Mouse (Mus musculus): ENCODE data around the gene Hcn3. TPM values are rescaled to one million over a fixed set of nuclear protein-coding genes. Genes with fewer than 3 reads are reported as not detected.
A peak's percentile ranks its signal among the peaks of the same experiment; 100 is the strongest.

The Hcn3 gene
- polyA plus RNA-seq, 1 experiment from 2014 or later = 0.77 TPM

DNA sequence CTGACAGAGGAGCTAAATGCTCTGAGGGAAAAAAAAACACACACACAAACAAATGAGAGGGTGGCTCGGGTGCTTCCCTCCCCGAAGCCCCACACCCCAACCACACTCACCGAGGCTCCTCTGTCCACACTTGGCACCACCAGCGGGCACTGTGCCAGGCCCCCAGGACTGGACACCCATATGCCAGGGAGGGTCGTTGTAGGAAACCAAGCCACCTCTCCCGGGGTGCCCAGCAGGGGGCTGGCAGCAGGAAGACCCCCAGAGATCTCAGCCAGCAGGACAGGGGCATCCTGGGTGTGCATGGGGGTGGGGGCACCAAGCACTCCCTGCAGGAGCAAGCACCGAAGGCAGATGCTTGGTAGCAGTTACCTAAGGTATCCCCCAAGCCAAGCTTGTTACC, 59.2 kb downstream of the Hcn3 start, which contains the start of gene Gm43738:
Gene Gm43738 (minus strand): TSS at position 289 of the 400 bp plus-strand sequence.
- H3K4me1 ChIP-seq = peaks cover 17% of the 10 kb centered on the region
- 55% methylated on average over 7 of the region's 7 CpGs for WGBS

More for the DNA sequence above, 59.2 kb downstream of the Hcn3 start, which contains the start of gene Gm43738:
- H3K9me3 ChIP-seq = no peaks in the 10 kb centered on the region
- peak within 1 kb of the TSS; percentile 73 for H3K4me3 ChIP-seq
- H3K27ac ChIP-seq = peak within 1 kb of the TSS; percentile 84
- H3K27me3 ChIP-seq (ENCODE audit: insufficient read depth, poor library complexity, severe bottlenecking) = no peaks in the 10 kb centered on the region
- peaks cover 45% of the 10 kb centered on the region for H3K36me3 ChIP-seq
- no peak for DNase-seq (ENCODE audit: low spot score)

Other genes with a start within 250 kb of the Hcn3 start
- 74.1 and 75.9 TPM in 2 replicates for gene Msto1, start 246.2 kb downstream of the Hcn3 start, polyA plus RNA-seq (2016; fragmentation: Nextera tagmentation; extraction: Ambion mirVana)
- 14.1 and 14.5 TPM in 2 replicates for gene Ash1l, start 209.6 kb downstream of the Hcn3 start, polyA plus RNA-seq (2016; fragmentation: Nextera tagmentation; extraction: Ambion mirVana)
- 148 and 158 TPM in 2 replicates for gene Dap3, start 209.0 kb downstream of the Hcn3 start, polyA plus RNA-seq (2016; fragmentation: Nextera tagmentation; extraction: Ambion mirVana)
- gene Rusc1, start 66.9 kb downstream of the Hcn3 start, polyA plus RNA-seq (2016; fragmentation: Nextera tagmentation; extraction: Ambion mirVana) = 10.1 and 11.6 TPM in 2 replicates
- gene Gm43738, start 59.1 kb downstream of the Hcn3 start, polyA plus RNA-seq (2016; fragmentation: Nextera tagmentation; extraction: Ambion mirVana) = not detected in 2 replicates
- 220 and 253 TPM in 2 replicates for gene Fdps, start 58.2 kb downstream of the Hcn3 start, polyA plus RNA-seq (2016; fragmentation: Nextera tagmentation; extraction: Ambion mirVana)
- gene Pklr, start 24.1 kb downstream of the Hcn3 start, polyA plus RNA-seq (2016; fragmentation: Nextera tagmentation; extraction: Ambion mirVana) = 12.4 and 14.7 TPM in 2 replicates
- gene Clk2, start 4.6 kb upstream of the Hcn3 start, polyA plus RNA-seq (2016; fragmentation: Nextera tagmentation; extraction: Ambion mirVana) = 18.4 and 32.2 TPM in 2 replicates
- gene Scamp3, start 17.3 kb upstream of the Hcn3 start, polyA plus RNA-seq (2016; fragmentation: Nextera tagmentation; extraction: Ambion mirVana) = 104 and 115 TPM in 2 replicates
- 16.4 and 21.0 TPM in 2 replicates for gene Fam189b, start 22.9 kb upstream of the Hcn3 start, polyA plus RNA-seq (2016; fragmentation: Nextera tagmentation; extraction: Ambion mirVana)
- gene Gba, start 42.7 kb upstream of the Hcn3 start, polyA plus RNA-seq (2016; fragmentation: Nextera tagmentation; extraction: Ambion mirVana) = 44.2 and 44.6 TPM in 2 replicates
- 18.1 and 20.0 TPM in 2 replicates for gene Thbs3, start 55.0 kb upstream of the Hcn3 start, polyA plus RNA-seq (2016; fragmentation: Nextera tagmentation; extraction: Ambion mirVana)
- 179 and 204 TPM in 2 replicates for gene Mtx1, start 66.9 kb upstream of the Hcn3 start, polyA plus RNA-seq (2016; fragmentation: Nextera tagmentation; extraction: Ambion mirVana)
- gene Muc1, start 68.9 kb upstream of the Hcn3 start, polyA plus RNA-seq (2016; fragmentation: Nextera tagmentation; extraction: Ambion mirVana) = 0.11 and 0.16 TPM in 2 replicates
- 244 and 260 TPM in 2 replicates for gene Krtcap2, start 85.8 kb upstream of the Hcn3 start, polyA plus RNA-seq (2016; fragmentation: Nextera tagmentation; extraction: Ambion mirVana)
- gene Trim46, start 86.1 kb upstream of the Hcn3 start, polyA plus RNA-seq (2016; fragmentation: Nextera tagmentation; extraction: Ambion mirVana) = 0.79 and 1.9 TPM in 2 replicates
- 76.7 and 86.0 TPM in 2 replicates for gene Dpm3, start 99.2 kb upstream of the Hcn3 start, polyA plus RNA-seq (2016; fragmentation: Nextera tagmentation; extraction: Ambion mirVana)
- 39.9 and 42.4 TPM in 2 replicates for gene Slc50a1, start 110.4 kb upstream of the Hcn3 start, polyA plus RNA-seq (2016; fragmentation: Nextera tagmentation; extraction: Ambion mirVana)
- gene Efna1, start 120.9 kb upstream of the Hcn3 start, polyA plus RNA-seq (2016; fragmentation: Nextera tagmentation; extraction: Ambion mirVana) = 32.0 and 37.7 TPM in 2 replicates
- 0.71 and 2.5 TPM in 2 replicates for gene Efna3, start 162.8 kb upstream of the Hcn3 start, polyA plus RNA-seq (2016; fragmentation: Nextera tagmentation; extraction: Ambion mirVana)
- 10.6 and 19.3 TPM in 2 replicates for gene Efna4, start 177.8 kb upstream of the Hcn3 start, polyA plus RNA-seq (2016; fragmentation: Nextera tagmentation; extraction: Ambion mirVana)
- gene Adam15, start 189.8 kb upstream of the Hcn3 start, polyA plus RNA-seq (2016; fragmentation: Nextera tagmentation; extraction: Ambion mirVana) = 41.9 and 49.0 TPM in 2 replicates
- 0.05 TPM in 1 of 2 replicates, not detected in the other for gene Dcst2, start 201.8 kb upstream of the Hcn3 start, polyA plus RNA-seq (2016; fragmentation: Nextera tagmentation; extraction: Ambion mirVana)
- 0.10 and 0.11 TPM in 2 replicates for gene Dcst1, start 205.1 kb upstream of the Hcn3 start, polyA plus RNA-seq (2016; fragmentation: Nextera tagmentation; extraction: Ambion mirVana)
- 1.4 and 1.9 TPM in 2 replicates for gene Zbtb7b, start 234.6 kb upstream of the Hcn3 start, polyA plus RNA-seq (2016; fragmentation: Nextera tagmentation; extraction: Ambion mirVana)
- gene Lenep, start 242.6 kb upstream of the Hcn3 start, polyA plus RNA-seq (2016; fragmentation: Nextera tagmentation; extraction: Ambion mirVana) = not detected in 2 replicates

Measured in heart, embryonic 10.5 days (tissue).